Mouse (Mus musculus) heart, adult 18-20 months (tissue): ENCODE results near the gene Rhoj. TPM values are rescaled to one million over a fixed set of nuclear protein-coding genes. Genes with fewer than 3 reads are reported as not detected.
A peak's percentile ranks its signal among the peaks of the same experiment; 100 is the strongest.

Experiments used
- DNase-seq, 2 experiments: peaks; one replicate each; pipeline ENCODE4 v3.0.0; 2021 to 2022; ENCODE audit warnings: mixed read lengths in 1 of 2
- long read RNA-seq, 2 experiments: library from polyadenylated mRNA; stranded (forward); transcript quantifications; one replicate each; pipeline ENCODE4 v2.0.0; 2021
- total RNA-seq, 2 experiments: library from RNA; stranded (reverse); gene quantifications; 2 replicates each; pipeline ENCODE4 v1.2.3; 2021

Gene Rhoj
- 10 to 100 TPM; 32.4 to 35.7 TPM for total RNA-seq
- long read RNA-seq, experiment 1, transcript Rhoj-201 (5 exons, 2,350 nt) = major isoform, 29 of 38 reads
- long read RNA-seq, experiment 1, partial matches to known transcripts = 9 of 38 reads
- long read RNA-seq, experiment 1, other reads (novel, unspliced or antisense) = 0 of 38 reads
- long read RNA-seq, experiment 2, transcript Rhoj-201 (5 exons, 2,350 nt) = major isoform, 11 of 16 reads
- long read RNA-seq, experiment 2, partial matches to known transcripts = 1 of 16 reads
- long read RNA-seq, experiment 2, other reads (novel, unspliced or antisense) = 4 of 16 reads

DNA sequence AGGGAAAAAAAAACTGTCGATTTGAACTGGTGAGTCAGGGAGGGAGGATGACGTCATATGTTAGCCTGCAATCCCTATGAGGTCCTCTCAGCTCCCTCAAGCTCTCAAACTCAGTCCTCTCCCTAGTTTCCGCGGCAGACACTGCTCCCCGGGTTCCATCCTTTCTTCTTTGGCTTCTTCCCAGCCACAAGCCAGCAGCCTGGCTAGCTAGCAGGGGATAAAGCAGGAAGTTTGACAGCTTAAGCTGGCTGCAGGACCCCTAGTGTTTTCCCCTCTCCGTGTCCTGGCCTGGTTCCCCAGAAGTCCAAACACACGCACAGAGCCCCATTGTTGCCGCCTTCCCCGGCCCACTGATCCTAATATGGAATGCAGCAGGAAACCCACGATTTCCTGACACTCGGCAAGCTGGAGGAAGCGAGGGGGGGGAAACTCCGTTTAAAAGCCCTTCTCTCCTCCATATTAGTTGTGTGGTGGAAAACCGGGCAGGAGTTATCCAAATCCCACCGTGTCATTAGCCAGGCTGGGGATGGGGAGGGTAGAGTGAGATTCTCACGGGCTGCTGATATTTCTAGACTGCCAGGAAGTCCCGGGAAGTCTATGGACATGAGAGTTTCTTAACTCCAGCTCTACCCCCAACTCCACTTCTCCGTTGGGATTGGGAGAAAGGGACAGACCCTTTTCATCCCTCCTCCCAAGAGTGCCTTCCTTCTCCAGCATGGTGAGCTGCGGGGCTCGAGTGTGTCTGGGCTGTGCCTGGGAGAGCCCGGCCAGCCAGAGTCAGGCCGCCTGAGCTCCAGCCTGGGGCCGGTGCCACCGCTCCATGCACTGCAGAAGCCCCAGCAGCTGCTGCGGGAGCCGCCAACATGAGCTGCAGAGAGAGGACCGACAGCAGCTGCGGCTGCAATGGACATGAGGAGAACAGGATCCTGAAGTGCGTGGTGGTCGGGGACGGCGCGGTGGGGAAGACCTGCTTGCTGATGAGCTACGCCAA is at the start of gene Rhoj:
Gene Rhoj, plus strand, starts transcription at position 362 of the 991 bp plus-strand sequence.
- DNase-seq = peak; percentile 90 to 94

- peak; percentile 20 to 24 for DNase-seq
Measured at GRCm38 (mm10) chr12:75271726-75272125, 36.4 kb upstream of the Rhoj start.

- no peak for DNase-seq
Measured at GRCm38 (mm10) chr12:75275730-75276129, 32.4 kb upstream of the Rhoj start.

- DNase-seq = no peak
Measured at GRCm38 (mm10) chr12:75277425-75277824, 30.7 kb upstream of the Rhoj start.

DNA sequence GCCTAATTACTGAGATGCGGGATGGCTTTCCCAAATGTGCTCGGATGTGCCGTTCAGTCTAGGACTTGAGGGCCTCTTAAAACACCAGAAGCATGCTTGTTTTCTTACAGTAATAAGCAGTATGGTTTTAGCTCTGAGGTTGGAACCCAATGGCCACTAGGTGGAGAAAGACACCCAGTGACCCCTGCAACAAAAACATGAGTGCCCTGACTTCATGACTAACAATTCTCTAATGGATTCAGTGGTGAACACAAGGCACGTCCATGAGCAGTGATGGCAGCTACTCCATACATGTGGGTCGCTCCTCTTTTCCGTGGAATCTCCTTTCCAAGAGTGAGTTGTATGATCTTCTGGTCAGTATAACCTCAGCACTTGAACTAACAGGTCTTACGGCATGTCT is 27.6 kb upstream of the Rhoj start:
- DNase-seq = peak; percentile 61 to 70

DNA sequence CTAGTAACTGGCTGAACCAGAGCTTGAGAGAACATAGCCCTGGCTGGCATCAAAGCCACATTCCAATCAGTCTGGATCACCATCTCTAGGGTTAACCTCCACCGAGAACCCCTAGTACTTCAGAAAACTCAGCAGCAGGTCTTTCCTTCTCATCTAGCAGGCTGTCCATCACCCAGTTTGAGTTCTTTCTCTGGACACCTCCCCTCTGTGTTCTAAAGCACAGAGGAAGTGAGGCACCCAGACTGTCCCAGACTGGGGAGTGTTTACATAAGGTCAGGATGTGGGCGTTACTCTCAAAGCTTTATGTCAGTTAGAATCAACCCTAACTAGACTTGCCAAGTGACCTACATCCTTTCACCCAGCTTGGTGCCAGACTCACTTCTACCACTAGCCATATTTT is 24.9 kb upstream of the Rhoj start:
- peak; percentile 39 to 64 for DNase-seq

GRCm38 (mm10) chr12:75286166-75286565 is 22.0 kb upstream of the Rhoj start:
- peak; percentile 68 to 86 for DNase-seq

DNA sequence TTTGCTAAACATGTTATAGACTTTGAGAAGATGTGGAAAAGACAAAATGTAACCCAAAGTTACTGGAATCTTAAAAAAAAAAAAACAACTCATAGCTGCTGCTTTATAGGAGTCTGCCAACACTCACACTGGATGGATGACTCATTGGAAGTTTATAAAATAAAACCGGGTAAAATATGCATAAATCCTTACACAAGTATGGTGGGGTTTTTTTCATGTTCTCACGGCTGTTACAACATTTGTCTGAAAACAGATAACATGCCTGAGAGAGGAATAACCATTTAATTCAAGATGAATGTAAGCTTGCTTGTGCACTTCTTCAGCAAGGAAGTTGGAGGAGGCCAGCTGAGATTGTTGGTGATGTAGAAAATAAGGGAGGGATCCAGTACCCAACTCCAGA is 17.6 kb upstream of the Rhoj start:
- no peak for DNase-seq

DNA sequence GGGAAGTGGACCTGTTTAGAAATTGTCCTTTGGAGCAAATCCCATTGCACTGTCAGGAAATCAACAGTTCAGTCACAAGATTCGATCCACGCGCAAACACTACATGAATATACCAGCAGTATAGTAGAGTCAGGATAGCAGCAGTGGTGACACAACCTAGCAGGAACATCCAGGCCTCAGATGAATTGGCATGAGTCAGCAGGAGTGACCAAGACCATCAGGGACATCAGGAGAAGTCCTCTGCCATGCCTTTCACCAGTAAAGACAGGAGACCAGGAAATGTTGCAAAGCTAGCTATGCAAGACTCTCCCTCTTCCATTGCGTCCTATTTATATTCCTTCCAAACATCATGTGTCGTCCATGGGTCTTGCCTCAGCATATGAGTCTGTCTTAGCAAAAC is 16.6 kb upstream of the Rhoj start:
- DNase-seq = no peak

GRCm38 (mm10) chr12:75292939-75293338 is 15.2 kb upstream of the Rhoj start:
- DNase-seq = no peak

- DNase-seq = no peak
Measured at GRCm38 (mm10) chr12:75299865-75300264, 8.3 kb upstream of the Rhoj start.

- peak; percentile 90 to 94 for DNase-seq
Measured at GRCm38 (mm10) chr12:75304132-75304531, 4.0 kb upstream of the Rhoj start.

- peak; percentile 71 to 75 for DNase-seq
Measured at GRCm38 (mm10) chr12:75309756-75310155, 1.6 kb downstream of the Rhoj start.

DNA sequence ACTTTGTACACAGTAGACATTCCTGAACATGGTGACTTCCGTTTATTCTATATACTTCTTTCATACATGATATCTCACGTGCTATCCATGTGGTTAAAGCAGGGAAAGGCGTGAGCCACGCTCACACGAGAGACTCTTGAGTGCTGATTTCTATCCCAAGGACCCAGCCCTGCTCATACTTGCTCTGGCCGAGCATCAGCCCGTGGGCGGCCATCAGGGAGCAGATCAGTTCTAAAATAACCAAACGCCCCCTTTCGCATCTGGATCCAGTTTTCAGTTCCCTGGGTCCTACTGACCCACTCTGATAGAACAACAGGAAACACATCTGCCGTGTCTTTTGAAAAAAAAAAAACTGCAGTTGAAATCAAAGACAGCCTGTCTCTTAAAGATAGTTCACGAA is 2.6 kb downstream of the Rhoj start:
- peak; percentile 71 to 74 for DNase-seq

DNA sequence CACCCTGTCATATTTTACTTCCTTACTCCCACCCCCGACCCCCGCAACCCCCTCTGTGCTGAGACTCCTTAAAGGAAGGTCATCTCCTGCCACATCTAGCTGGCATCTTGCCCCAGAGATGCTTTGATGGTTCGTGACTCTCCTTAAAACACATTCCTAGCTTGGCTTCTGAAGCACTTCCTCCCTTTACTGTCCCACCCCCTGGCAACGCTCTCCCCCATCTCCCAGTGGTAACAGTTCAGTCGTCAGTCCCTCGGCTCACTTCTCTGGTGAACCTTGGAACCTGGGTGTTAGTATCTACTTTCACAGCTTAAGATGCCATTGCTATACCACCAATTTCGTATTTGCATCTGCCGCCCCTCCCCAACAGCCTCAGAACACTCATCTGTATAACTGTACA is 3.8 kb downstream of the Rhoj start:
- DNase-seq = no peak

GRCm38 (mm10) chr12:75313992-75314391 is 5.9 kb downstream of the Rhoj start:
- DNase-seq = no peak

DNA sequence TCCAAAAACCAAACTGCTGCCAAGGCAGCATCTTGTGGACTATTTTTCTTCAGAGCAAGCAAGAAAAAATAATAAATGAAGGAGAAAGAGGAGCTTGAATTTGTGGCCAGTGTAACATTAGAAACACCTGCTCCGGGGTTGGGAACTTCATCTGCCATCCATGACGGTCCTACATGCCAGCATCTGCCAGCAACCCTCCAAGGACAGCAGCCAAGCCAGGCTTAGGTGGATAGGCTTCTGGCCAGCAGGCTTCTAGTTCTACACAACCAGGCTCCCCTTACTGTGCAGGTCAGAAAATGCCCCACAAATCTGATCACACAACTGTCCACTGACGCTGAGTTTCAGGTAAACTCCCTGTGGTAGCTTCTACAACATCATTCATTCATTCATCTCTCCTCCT is 7.7 kb downstream of the Rhoj start:
- DNase-seq = no peak

GRCm38 (mm10) chr12:75320441-75320925 is 12.4 kb downstream of the Rhoj start:
- DNase-seq = peak; percentile 76 to 82

- no peak for DNase-seq
Measured at GRCm38 (mm10) chr12:75321189-75321588, 13.1 kb downstream of the Rhoj start.

DNA sequence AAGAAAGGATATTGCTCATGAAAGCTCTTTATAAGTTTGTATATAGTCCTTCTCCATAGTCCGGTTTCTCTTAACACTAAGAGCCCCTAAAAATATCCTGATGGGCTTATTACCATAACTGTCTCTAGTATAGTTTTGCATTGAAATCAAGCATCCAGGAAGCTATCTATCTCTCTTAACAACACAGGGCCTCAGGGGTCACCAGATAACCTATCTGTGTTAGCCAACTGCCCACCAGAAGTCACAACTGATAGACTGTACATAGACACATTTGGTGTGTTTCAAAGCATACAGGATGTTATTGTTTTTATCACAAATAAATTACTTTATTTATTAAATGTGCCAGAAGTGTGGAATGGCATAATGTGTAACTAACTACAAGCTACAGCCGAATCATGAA is 21.1 kb downstream of the Rhoj start:
- DNase-seq = no peak

DNA sequence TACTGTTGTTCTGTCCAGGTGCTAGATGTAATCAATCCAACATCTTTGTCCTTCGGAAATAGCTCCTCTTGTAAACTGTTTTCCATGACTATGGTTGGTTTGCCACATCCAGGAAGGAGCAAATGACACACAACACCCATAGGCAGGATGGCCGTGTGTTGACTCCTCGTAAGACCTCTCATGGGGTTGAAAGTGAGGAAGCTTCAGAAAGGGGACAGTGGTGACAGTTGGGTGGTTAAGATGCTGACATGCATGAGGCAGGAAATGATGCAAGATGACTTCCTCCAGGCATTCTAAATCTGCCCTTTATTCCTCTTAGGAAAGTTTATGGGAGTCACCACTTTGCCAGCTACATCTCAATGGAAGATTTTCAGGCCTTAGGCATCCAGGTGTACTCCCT is 31.8 kb downstream of the Rhoj start:
- no peak for DNase-seq

DNA sequence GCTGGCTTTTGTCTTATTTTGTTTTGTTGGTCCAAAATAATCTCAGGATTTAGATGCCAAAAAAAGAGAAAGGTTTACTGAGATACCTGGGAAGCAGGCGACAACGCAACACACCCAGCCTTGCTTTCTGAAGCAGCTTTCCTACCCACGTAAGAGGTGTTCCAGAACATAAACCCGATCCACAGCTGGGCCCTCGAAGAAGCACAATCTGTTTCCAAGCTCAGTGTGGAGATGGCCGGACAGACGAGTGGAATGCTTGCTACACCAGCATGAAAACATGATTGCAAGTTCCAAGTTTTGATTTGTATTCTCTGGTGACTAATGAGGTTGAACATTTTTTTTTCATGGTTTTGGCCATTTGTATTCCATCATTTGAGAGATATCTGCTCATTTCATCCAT is 32.2 kb downstream of the Rhoj start:
- DNase-seq = peak in 1 of 2 experiments; percentile 50

GRCm38 (mm10) chr12:75348551-75348950 is 40.4 kb downstream of the Rhoj start:
- DNase-seq = no peak
